Mouse (Mus musculus): ENCODE measurements around the gene Cfap61. TPM values are rescaled to one million over a fixed set of nuclear protein-coding genes. Genes with fewer than 3 reads are reported as not detected.

Gene Cfap61
- total and polyA plus RNA-seq, 3 experiments, result 0.13 TPM; not detected in 2

GRCm38 (mm10) chr2:146087411-146087810 lies 152.8 kb downstream of the Cfap61 start:
- H3K79me2 ChIP-seq (ENCODE audit: control insufficient read depth, insufficient read depth, low read length, poor library complexity), result no peaks in the 10 kb centered on the region
- no peaks in the 10 kb centered on the region for H3K9me3 ChIP-seq (replicated peaks; ENCODE audit: insufficient read depth, low read length)
- no peak for DNase-seq (ENCODE audit: low read depth, low spot score)
- H3K27me3 ChIP-seq (ENCODE audit: control insufficient read depth in 1 of 2, insufficient read depth in 2 of 2, low read length in 2 of 2), result no peaks in the 10 kb centered on the region
- no peak overlapping the region for H3K9ac ChIP-seq (ENCODE audit: control insufficient read depth, low read depth, low read length, poor library complexity, severe bottlenecking)
- no peaks in the 10 kb centered on the region for H3K36me3 ChIP-seq (ENCODE audit: control insufficient read depth in 1 of 2, insufficient read depth in 2 of 2, low read length in 2 of 2)
- H3K27ac ChIP-seq (ENCODE audit: control insufficient read depth, low read depth, low read length), result no peak overlapping the region
- TF ChIP-seq POLR2AphosphoS5 (IDR thresholded peaks at IDR 0.05; ENCODE audit: borderline replicate concordance, low read depth, low read length), result no peak
- no peak for TF ChIP-seq CHD1 (IDR thresholded peaks at IDR 0.05; ENCODE audit: low read depth, low read length)
- TF ChIP-seq RCOR1 (IDR thresholded peaks at IDR 0.05; ENCODE audit: low read depth, low read length), result no peak
- TF ChIP-seq TBP (IDR thresholded peaks at IDR 0.05; ENCODE audit: low read depth, low read length), result no peak
- TF ChIP-seq MAFK (IDR thresholded peaks at IDR 0.05; ENCODE audit: borderline replicate concordance, low read depth, low read length), result no peak
- TF ChIP-seq GATA1 (IDR thresholded peaks at IDR 0.05; ENCODE audit: low read depth, low read length), result no peak
- no peaks in the 10 kb centered on the region for H3K4me1 ChIP-seq (ENCODE audit: control insufficient read depth in 1 of 2, insufficient read depth in 2 of 2, low read length in 2 of 2)
- H3K4me3 ChIP-seq (ENCODE audit: control insufficient read depth in 1 of 2, insufficient read depth in 1 of 2, low read depth in 2 of 2, low read length in 2 of 2), result no peak overlapping the region

- no peaks in the 10 kb centered on the region for H3K36me3 ChIP-seq (ENCODE audit: control insufficient read depth in 1 of 2, insufficient read depth in 2 of 2, low read length in 2 of 2)
- H3K9me3 ChIP-seq (replicated peaks; ENCODE audit: insufficient read depth, low read length), result no peaks in the 10 kb centered on the region
- H3K79me2 ChIP-seq (ENCODE audit: control insufficient read depth, insufficient read depth, low read length, poor library complexity), result no peaks in the 10 kb centered on the region
- no peak overlapping the region for H3K4me3 ChIP-seq (ENCODE audit: control insufficient read depth in 1 of 2, insufficient read depth in 1 of 2, low read depth in 2 of 2, low read length in 2 of 2)
- no peak for DNase-seq (ENCODE audit: low read depth, low spot score)
- TF ChIP-seq HCFC1 (IDR thresholded peaks at IDR 0.05; ENCODE audit: low read depth, low read length) (no peak), POLR2AphosphoS2 (IDR thresholded peaks at IDR 0.05; ENCODE audit: low read length) (no peak), ZMIZ1 (IDR thresholded peaks at IDR 0.05; ENCODE audit: low read depth, low read length) (no peak), NELFE (IDR thresholded peaks at IDR 0.05; ENCODE audit: low read depth, low read length) (no peak), USF2 (IDR thresholded peaks at IDR 0.05; ENCODE audit: borderline replicate concordance in 1 of 2, insufficient read depth in 1 of 2, low read depth in 1 of 2, low read length in 2 of 2) (no peak), CHD1 (IDR thresholded peaks at IDR 0.05; ENCODE audit: low read depth, low read length) (no peak), MYB (IDR thresholded peaks at IDR 0.05; ENCODE audit: low read depth, low read length) (no peak)
- no peaks in the 10 kb centered on the region for H3K4me1 ChIP-seq (ENCODE audit: control insufficient read depth in 1 of 2, insufficient read depth in 2 of 2, low read length in 2 of 2)
- no peak overlapping the region for H3K27ac ChIP-seq (ENCODE audit: control insufficient read depth, low read depth, low read length)
- H3K27me3 ChIP-seq (ENCODE audit: control insufficient read depth in 1 of 2, insufficient read depth in 2 of 2, low read length in 2 of 2), result no peaks in the 10 kb centered on the region
- no peak overlapping the region for H3K9ac ChIP-seq (ENCODE audit: control insufficient read depth, low read depth, low read length, poor library complexity, severe bottlenecking)
These were observed 154.6 kb downstream of the Cfap61 start for GRCm38 (mm10) chr2:146089157-146089692.

GRCm38 (mm10) chr2:146097532-146097931 lies 162.9 kb downstream of the Cfap61 start:
- no peak overlapping the region for H3K4me3 ChIP-seq (ENCODE audit: control insufficient read depth in 1 of 2, insufficient read depth in 1 of 2, low read depth in 2 of 2, low read length in 2 of 2)
- no peak for TF ChIP-seq POLR2AphosphoS5 (IDR thresholded peaks at IDR 0.05; ENCODE audit: borderline replicate concordance, low read depth, low read length)
- no peak for TF ChIP-seq MAZ (IDR thresholded peaks at IDR 0.05; ENCODE audit: low read depth, low read length)
- TF ChIP-seq NELFE (IDR thresholded peaks at IDR 0.05; ENCODE audit: low read depth, low read length), result no peak
- TF ChIP-seq GABPA (IDR thresholded peaks at IDR 0.05; ENCODE audit: low read depth, low read length), result no peak
- TF ChIP-seq TAL1 (IDR thresholded peaks at IDR 0.05; ENCODE audit: low read length), result no peak
- no peak for TF ChIP-seq JUND (IDR thresholded peaks at IDR 0.05; ENCODE audit: low read depth, low read length)
- TF ChIP-seq MYB (IDR thresholded peaks at IDR 0.05; ENCODE audit: low read depth, low read length), result no peak
- no peak for TF ChIP-seq RCOR1 (IDR thresholded peaks at IDR 0.05; ENCODE audit: low read depth, low read length)
- no peak for TF ChIP-seq POLR2A (IDR thresholded peaks at IDR 0.05; ENCODE audit: control insufficient read depth in 1 of 2, insufficient read depth in 1 of 2, low read depth in 1 of 2, low read length in 2 of 2, poor library complexity in 1 of 2)
- no peak for TF ChIP-seq MAX (IDR thresholded peaks at IDR 0.05; ENCODE audit: low read length)
- no peak overlapping the region for H3K27ac ChIP-seq (ENCODE audit: control insufficient read depth, low read depth, low read length)

More at GRCm38 (mm10) chr2:146097532-146097931, 162.9 kb downstream of the Cfap61 start:
- DNase-seq (ENCODE audit: low read depth, low spot score), result no peak
- Histone ChIP-seq H3K4me1 (ENCODE audit: control insufficient read depth in 1 of 2, insufficient read depth in 2 of 2, low read length in 2 of 2) (peaks cover 3 to 17% of the 10 kb centered on the region in 2 experiments), H3K27me3 (ENCODE audit: control insufficient read depth in 1 of 2, insufficient read depth in 2 of 2, low read length in 2 of 2) (no peaks in the 10 kb centered on the region), H3K9ac (ENCODE audit: control insufficient read depth, low read depth, low read length, poor library complexity, severe bottlenecking) (no peak overlapping the region), H3K79me2 (ENCODE audit: control insufficient read depth, insufficient read depth, low read length, poor library complexity) (0 out of 2 replicates have a peak, but pooled peaks cover 1% of the 10 kb centered on the region), H3K36me3 (ENCODE audit: control insufficient read depth in 1 of 2, insufficient read depth in 2 of 2, low read length in 2 of 2) (peaks cover 0 to 17% of the 10 kb centered on the region in 2 experiments; a peak in 2 of 4 replicates), H3K9me3 (replicated peaks; ENCODE audit: insufficient read depth, low read length) (no peaks in the 10 kb centered on the region)

All from MEL (cell line).